Mouse (Mus musculus): ENCODE data around the gene Ripk1.
A peak's percentile ranks its signal among the peaks of the same experiment; 100 is the strongest.
"Not testable (repeated sequence)": the region's sequence is repeated elsewhere in the genome, so short reads cannot be mapped to it uniquely, and the experiment has no call there.

The Ripk1 gene

DNA sequence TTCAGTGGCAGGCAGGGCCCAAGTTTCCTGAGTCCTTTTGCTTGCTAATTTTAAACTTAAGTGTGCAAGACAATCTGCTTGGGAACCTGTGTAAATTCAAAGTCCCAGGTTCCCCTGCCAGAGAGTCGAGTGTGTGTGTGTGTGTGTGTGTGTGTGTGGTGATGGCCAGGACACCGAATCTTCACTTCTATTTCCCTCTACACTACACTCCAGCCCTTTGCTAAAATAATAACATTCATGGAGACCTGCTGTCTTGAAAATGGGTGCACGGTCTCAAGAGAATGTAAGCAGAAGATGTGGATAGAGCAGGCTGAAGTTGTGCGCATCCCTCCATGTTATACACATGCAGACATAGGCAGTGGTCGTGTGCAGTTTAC, 35.9 kb downstream of the Ripk1 start:
- no peak for DNase-seq (ENCODE audit: low read depth, low spot score)

DNA sequence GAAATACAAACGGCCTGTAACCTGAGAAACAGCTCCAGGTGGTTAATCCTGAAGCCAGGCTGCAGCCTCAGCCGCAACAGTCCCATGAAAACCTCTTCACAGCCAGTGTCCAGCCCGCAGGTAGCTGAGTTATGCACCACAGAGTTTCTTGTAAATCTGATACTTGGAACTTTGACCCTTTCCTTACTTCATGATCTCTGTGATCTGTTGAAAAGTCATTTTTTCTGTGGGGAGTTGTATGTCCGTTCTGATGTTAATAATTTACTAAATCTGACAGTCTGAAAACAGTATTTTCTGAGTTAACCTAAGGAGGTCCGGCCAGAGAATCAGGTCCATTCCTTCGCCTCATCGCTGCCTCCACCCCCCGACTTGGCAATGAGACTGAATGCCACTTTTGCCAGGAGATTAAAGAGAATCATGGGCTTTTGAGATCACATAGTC, 36.8 kb downstream of the Ripk1 start:
- no peak for DNase-seq (ENCODE audit: low read depth, low spot score)

DNA sequence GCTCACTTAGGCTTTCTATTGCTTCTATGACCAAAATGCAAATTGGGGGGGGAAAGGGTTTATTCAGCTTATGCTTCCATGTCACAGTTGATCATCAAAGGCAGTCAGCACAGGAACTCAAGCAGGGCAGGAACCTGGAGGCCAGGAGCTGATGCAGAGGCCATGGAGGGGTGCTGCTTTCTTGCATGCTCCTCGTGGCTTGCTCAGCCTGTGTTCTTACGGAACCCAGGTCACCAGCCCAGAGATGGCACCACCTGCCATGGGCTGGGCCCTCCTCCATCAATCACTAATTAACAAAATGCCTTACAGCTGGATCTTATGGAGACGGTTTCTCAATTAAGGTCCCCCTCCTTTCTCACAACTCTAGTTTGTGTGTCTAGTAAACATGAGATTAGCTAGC, 37.9 kb downstream of the Ripk1 start:
- no peak for DNase-seq (ENCODE audit: low read depth, low spot score)

DNA sequence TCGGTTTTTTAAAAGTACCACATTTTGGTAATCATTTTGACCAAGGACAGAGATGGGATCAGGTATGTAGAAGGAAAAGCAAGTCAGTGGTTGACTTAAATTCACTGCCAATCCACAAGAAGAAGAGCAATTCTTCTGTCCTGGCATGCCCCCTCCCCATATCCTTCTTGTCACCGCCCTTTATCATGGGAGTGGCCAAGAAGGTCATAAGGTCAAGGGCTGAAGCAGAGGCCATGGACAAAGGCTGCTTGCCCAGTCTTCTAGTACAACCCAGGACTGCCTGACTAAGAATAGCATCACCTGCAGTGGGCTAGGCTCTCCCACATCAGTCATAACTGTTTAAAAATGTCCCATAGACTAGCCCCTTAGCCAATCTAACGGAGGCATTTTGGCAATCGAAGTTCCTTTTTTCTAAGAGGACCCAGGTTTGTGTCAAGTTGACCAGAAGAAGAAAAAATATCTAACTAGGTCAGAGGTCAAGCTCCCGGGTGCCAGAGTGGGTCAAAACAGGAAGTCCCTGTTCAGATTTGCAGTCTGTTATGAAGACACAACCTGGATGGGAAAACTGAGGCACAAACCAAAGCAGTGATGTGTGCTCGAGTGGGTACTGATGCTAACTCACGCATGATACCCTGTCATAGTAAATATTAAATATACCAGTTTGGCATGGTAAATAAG, 41.7 kb downstream of the Ripk1 start:
- no peak for DNase-seq (ENCODE audit: low read depth, low spot score)

DNA sequence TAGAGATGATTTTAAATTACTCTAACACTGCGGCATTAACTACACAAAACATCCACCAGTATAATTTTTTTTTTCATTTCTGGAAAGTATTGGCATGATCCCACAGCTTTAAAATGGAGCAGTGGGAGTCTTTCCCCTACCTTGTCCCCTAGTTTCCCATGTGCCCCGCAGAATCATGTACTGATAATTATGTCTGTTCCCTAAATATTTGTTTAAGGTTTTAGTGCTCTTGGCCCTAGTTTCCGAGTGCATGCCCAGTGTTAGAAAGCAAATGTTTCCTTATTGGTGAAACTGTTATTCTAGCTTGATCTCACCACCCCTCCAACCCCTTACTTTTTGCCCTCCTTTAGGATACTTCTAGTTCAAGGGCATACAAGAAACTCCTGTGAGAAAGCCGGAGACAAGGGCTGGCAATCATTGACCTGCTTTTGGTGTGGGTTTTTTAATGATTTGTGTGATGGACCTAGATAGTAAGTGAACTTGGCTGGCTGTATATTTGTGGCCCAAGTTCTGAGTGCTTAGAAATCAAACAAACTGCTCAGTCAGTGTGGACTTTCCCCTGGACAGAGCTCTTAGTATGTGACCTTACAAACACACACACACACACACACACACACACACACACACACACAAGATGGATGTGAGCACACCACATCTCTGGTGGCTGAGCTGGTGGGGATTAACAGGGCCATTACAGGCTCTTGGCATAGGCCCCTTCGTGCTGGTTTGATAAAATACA, 43.5 kb downstream of the Ripk1 start:
- no peak for DNase-seq (ENCODE audit: low read depth, low spot score)

DNA sequence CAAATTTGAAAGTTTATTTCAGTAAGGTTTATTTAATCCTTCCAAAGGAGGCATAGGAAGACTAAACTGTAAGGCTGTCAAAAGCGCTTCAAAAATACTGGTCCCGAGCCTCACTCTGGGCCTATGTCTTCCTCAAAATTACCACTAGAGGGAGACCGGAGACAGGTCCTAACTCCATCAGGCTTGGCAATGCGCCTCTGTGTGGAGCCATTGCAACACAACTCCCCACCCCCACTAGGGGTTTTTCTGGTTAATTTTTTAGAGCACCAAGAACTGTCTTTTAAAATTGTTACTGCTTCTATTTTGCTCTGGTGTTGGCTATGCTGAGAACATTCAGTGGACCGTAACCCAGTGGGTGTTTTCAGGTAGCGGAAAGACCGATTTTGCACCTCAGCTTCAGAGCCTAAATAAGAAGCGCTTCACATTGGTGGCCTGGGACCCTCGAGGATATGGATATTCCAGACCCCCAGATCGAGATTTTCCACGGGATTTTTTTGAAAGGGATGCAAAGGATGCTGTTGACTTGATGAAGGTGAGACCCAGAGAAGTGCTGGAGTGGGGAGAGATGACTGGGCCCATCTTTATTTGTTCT, 44.4 kb downstream of the Ripk1 start:
- DNase-seq (ENCODE audit: low read depth, low spot score), result peak; percentile 60

DNA sequence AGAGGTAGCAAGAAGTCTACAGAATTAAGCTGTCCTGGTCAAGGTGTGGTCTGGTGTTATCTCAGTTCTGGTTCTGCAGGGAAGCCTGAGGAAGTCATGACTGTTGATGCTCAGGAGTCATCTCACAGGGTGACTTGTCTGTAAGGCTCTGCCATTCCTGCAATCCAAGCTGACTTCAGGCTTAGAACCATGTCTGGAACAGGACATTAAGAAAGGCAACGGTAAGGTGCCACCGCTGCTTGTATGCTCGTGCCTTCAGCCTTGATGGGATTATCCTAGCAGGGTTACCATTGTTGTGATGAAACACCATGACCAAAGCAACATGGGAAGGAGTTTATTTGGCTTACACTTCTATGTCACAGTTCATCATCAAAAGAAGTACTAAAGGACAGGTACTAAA, 45.4 kb downstream of the Ripk1 start:
- no peak for DNase-seq (ENCODE audit: low read depth, low spot score)

DNA sequence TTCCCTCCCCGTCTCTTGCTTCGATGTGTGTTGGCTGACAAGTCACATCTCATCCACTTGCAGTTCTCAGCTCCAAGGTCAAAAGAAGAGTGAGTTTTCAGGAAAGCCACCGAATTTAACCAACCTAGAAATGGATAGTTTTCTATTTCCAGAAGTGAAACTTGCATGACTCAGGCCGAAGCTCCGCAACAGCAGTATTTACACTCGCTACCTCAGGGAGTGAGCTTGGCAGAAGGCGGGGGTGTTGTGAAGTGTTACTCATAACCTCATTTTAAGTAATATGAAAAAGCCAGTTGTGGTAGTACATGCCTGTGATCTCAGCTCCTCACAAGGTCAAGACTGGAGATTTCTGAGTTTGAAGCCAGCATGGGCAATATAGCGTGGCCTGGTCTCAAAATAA, 48.3 kb downstream of the Ripk1 start:
- no peak for DNase-seq (ENCODE audit: low read depth, low spot score)

DNA sequence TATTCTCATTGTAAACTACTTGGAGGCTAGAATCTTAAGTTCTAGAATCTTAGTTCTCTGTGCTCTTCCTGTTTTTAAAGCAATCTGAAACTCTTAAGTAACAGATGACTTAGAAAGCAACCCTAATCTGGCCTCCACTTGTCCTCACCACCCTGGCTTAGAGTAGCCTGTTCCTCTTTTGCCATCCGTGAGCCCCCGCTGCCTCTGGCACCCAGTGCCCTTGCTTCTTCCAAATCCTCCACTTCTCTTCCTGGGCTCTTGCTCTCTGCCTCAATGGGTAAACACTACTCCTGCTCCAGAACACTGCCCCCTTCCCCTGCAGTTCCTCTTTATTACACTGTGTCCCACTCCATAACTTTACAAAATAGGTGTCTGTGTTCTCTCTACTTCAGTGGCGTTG, 49.5 kb downstream of the Ripk1 start:
- no peak for DNase-seq (ENCODE audit: low read depth, low spot score)

DNA sequence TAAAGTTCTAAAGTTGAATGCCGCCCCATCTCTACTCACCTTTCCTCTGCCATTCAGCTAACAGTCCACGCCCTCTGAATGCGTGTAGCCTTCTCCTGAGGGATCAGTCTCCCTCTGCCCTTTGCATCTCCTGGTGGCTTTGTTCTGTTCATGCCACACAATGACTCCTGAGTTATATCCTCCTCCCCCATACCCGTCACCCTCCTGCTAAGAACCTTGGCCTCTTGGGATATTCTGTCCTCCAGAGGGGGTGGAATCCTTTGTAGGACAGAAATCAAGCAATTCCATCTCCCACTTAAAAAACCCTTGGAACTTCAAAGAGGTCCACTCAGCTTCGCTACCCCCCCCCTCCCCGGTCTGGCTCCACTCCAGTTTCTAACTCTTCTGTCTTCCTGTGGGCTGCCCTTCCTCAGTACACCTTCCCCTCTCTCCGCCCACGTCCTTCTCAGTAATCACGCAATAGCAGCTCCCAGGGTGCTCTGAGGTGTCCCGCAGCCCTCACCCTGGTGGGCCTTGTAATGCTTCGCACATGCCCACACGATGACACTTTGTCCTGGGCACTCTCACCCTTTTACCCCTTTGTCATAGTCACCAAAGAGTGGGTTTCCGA, 51.6 kb downstream of the Ripk1 start:
- DNase-seq (ENCODE audit: low read depth, low spot score), result no peak

DNA sequence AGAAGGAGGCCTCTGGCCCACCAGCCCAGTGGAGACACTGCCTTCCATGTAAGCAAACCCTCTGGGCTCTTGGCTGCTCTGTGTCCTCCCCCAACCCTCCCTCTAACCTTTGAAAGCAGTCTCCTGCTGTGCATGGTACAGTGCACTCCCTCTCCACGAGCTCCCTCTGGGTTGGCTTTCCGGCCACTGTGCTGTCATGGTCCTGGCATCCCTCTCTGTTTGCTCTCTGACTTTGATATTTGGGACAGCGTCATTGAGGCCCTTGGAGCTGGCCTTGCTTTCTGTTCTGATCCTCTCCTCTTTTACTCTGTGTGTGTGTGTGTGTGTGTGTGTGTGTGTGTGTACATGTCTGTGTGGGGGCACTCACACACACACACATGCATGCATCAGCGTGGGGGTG, 52.2 kb downstream of the Ripk1 start:
- DNase-seq (ENCODE audit: low read depth, low spot score), result no peak

DNA sequence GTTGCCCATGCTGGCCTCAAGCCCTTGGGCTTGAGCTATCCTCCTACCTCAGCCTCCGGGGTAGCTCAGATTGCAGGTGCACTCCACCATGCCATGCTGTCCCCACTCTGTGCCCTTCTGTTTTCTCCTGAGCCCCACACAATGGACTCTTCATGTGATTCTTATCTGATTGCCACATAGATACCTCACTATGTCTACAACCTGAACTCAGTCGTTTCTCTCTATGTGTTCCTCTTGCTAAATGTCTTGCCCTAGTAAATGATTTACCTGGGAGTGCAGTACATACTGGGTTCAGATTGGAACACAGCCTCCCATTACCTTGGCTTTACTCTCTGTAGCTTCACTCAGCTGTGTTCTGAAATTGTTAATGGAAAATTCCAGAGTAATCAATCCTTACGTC, 52.8 kb downstream of the Ripk1 start:
- no peak for DNase-seq (ENCODE audit: low read depth, low spot score)

DNA sequence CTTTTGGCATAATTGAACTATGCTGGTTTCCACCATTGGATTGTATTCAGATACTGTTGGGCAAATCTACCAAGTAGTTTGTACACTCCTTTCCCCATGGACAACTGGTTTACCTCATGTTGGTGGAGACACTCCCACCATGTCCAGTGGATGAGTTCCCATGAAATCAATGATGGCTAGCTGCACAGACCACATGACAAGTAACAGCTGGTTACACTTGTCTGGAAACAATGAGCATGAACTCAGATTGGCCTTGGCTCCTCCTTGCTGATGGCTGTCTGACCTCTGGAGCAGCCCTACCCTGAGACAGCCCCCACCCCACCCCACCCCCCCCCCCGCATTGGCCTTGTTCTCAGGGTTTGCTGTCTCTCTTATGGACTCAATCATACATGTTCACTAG, 55.1 kb downstream of the Ripk1 start:
- no peak for DNase-seq (ENCODE audit: low read depth, low spot score)

DNA sequence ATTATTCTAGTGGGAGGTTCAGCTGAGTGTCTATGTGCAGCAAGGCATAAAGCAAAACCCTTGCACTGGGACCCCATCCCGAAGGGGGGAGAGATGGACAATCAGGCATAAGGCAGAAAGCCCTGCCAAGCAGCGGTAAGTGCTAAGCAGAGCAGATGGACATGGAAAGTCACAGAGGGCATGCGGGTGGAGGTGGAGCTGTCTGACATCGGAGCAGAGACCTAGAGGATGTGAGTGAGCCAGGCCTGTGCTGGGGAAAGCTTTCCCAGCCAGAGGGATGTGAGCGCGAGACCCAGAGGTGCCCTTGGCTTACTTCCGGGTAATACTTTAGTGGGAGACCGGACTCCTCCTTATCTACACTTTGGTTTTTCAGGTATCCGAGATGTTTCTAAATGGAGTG, 57.9 kb downstream of the Ripk1 start:
- DNase-seq (ENCODE audit: low read depth, low spot score), result no peak

DNA sequence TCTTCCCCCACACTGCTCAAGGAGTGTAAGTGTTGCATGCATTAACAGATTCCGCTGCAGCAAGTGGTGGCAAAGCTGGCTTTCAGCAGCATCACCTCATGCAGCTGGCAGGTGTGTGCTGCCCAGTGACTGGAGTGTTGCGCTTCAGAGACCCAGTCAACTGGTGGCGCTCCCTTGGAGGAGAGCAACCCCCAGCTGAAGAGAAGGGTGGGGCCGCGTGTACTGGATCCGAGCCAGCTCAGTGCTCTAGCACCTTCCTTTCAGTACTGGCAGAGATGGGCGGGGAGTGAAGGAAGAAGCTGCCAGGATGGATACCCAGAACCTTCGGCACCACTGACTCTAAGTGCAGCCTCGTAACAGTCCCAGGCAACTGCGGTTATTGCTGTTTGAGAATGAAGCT, 60.3 kb downstream of the Ripk1 start:
- no peak for DNase-seq (ENCODE audit: low read depth, low spot score)

DNA sequence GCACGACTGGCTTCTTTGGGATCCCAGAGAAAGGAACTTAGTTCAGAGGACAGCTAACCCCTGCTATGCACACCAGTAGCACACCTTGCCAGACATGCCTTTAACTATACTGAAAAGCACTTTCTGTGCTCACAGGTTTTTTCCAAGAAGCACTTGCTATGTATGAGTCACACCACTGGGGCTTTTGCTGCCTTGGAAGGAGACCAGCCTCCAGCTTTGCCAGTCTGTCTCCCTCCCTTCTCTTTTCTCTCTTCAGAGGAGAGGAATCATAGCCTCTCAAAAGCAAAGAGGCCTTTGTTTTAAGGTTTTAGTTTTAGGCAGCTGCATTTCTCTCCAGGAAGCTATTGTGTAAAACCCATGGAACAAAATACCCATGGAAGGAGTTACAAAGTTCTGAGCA, 64.2 kb downstream of the Ripk1 start:
- no peak for DNase-seq (ENCODE audit: low read depth, low spot score)

DNA sequence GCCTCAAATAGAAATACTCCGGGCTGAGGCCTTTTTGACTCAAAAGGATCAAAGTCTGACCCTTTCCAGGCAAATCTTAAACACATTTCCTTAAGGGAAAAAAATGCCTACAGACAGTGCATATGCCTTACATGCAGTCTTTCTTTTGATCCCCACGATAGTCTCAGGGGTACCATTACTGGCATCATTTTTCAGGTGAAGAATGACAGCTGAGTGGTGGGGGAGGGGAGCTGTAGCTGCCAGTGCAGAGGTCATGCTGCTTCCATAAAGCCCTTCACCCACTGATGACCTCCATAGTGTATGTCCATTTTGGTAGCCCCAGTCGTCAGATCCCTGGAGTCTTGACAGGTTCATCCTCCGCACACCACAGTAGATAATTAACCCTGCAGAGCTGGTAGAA, 68.1 kb downstream of the Ripk1 start:
- DNase-seq (ENCODE audit: low read depth, low spot score), result no peak

DNA sequence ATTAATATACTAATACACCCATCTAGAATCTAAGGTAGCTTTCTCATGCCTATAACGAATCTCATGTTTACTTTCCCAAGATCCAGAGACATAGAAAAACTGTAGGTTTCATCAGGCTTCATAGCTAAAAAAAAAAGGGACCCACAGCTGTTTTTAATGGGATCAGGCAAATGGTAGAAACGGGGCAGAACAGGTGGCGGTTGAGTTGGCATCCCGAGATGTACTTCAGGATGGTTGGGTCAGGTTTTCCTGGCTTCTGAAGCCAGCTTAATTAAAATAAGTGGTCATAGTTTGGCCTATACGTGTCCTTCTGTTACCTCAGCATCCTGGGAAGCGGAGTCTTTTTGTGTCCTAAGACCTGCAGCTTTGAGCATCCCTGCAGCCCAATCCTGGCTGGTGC, 69.7 kb downstream of the Ripk1 start:
- no peak for DNase-seq (ENCODE audit: low read depth, low spot score)

DNA sequence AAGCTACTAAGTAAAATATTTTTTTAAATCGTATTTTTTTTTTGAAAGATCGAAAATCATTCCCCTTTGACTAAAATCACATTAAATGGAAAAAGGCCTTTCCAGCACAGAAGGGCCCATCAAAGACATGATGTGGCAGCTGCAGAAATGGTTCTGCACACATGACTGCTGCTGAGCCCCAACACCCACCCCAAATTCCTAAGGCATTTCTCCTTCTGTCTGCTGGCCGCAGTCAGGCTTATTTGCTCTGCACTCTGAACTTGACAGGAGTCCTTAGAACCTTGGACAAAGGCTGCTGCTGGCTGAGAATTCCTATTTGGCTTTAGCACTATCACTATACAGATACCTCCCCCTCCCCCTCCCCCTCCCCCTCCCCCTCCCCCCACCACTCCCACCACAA, 70.7 kb downstream of the Ripk1 start:
- no peak for DNase-seq (ENCODE audit: low read depth, low spot score)

DNA sequence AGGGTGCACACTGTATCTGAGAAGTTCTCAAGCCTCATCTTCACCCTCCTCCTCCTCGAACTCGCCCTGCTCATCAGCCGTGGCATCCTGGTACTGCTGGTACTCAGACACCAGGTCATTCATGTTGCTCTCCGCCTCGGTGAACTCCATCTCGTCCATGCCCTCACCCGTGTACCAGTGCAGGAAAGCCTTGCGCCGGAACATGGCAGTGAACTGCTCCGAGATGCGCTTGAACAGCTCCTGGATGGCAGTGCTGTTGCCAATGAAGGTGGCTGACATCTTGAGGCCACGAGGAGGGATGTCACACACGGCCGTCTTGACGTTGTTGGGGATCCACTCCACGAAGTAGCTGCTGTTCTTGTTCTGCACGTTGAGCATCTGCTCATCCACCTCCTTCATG, 72.3 kb downstream of the Ripk1 start:
- not testable (repeated sequence) for DNase-seq (ENCODE audit: low read depth, low spot score)

DNA sequence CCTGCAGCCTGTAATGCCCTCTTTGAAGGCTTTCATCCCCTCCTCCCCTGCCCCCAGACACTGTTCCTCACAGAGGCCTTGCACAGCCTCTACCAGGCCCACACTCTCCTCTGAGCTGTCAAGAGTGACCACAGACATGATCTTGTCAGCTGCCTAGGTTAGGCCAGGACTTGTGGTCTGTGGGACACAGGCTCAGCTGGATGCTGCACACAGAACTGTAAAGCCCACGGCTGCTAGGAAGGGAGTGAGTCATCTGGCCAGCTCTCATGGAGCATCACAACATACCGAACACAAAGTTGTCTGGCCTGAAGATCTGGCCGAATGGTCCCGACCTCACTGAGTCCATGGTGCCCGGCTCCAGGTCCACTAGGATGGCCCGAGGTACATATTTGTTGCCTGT, 73.7 kb downstream of the Ripk1 start:
- DNase-seq (ENCODE audit: low read depth, low spot score), result not testable (repeated sequence)

DNA sequence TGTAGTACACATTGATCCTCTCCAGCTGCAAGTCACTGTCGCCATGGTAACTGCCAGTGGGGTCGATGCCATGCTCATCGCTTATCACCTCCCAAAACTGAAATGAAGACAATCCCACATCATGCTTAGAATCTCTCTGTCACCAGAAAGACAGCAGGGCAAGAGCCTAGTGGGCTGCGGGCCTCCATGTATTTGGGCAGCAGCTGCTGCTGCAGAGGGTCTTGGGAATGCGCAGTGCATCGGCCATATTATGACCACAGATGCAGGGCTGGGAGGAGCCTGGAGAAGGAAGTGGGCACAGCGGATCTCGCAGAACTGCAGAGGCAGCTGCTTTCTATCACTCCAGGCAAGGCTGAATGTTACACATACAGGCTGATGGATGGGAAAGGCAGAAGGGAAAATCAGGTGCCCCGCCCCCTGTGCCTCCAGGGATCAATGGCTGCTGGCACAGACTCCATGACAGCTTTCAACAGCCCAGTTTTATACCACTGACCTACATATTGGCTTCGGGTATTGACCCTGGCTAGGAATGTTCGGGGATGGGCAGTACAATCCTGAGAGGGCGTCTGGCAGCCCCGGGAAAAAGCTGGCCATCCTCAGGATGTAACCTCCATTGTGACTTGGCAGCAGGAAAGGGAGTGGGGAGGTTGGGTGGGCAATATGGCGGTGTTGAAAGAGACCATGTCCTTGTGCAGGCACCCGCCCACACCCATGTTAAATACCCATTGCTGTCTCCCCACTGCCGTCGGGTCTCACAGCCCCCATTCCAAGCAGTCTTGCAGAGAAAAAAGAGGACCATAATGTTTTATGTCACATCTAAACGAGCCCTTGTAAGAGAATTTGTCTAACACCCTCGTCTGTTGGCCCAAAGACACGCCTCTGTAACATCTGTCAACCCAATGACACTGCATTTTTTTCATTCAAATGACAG, 74.7 kb downstream of the Ripk1 start:
- DNase-seq (ENCODE audit: low read depth, low spot score), result no peak

Data from embryo, embryonic 11.5 days (tissue).